Mouse (Mus musculus) intestine, embryonic 15.5 days (tissue): ENCODE measurements around the gene Fgfr1op. TPM values are rescaled to one million over a fixed set of nuclear protein-coding genes. Genes with fewer than 3 reads are reported as not detected.

Experiments used
- ATAC-seq: fragments of 200-750 bp; cut with Nextera tagmentation; 2 replicates; pipeline ENCODE4 v1.8.0; 2017; ENCODE audit warnings: moderate TSS enrichment, moderate library complexity
- H3K27ac ChIP-seq: fragments of 300-500 bp; sonication (generic); 2 replicates; pipeline ENCODE4 v1.5.1; 2015; ENCODE audit warnings: mild to moderate bottlenecking, inconsistent platforms
- H3K27me3 ChIP-seq: fragments of 300-500 bp; sonication (generic); replicated peaks from 2 replicates; pipeline ENCODE4 v1.6.1; 2015; ENCODE audit warnings: inconsistent platforms
- H3K36me3 ChIP-seq: fragments of 300-500 bp; sonication (generic); 2 replicates; pipeline ENCODE4 v1.6.1; 2015; ENCODE audit warnings: inconsistent platforms
- H3K4me1 ChIP-seq: fragments of 300-500 bp; sonication (generic); replicated peaks from 2 replicates; pipeline ENCODE4 v1.6.1; 2015; ENCODE audit warnings: inconsistent platforms
- H3K4me2 ChIP-seq: fragments of 300-500 bp; sonication (generic); replicated peaks from 2 replicates; pipeline ENCODE4 v1.6.1; 2015; ENCODE audit warnings: mild to moderate bottlenecking, inconsistent platforms
- H3K4me3 ChIP-seq: fragments of 300-500 bp; sonication (generic); replicated peaks from 2 replicates; pipeline ENCODE4 v1.5.1; 2015; ENCODE audit warnings: inconsistent platforms
- H3K9ac ChIP-seq: fragments of 300-500 bp; sonication (generic); 2 replicates; pipeline ENCODE4 v1.6.1; 2015; ENCODE audit warnings: inconsistent platforms
- H3K9me3 ChIP-seq: fragments of 300-500 bp; sonication (generic); 2 replicates; pipeline ENCODE4 v1.6.1; 2016; ENCODE audit warnings: inconsistent platforms
- WGBS: fragments of 180-500 bp; shearing (Covaris S2); methylation state at CpG from one replicate; pipeline ENCODE4 v1.1.7; 2015; 5-methylcytosine and 5-hydroxymethylcytosine counted together
- polyA plus RNA-seq: library from polyadenylated mRNA; unstranded; fragments of >200 nt; fragmentation: Nextera tagmentation; extraction: Ambion mirVana; gene quantifications from 2 replicates; pipeline ENCODE4 v1.2.1, GENCODE M21; 2015

Gene Fgfr1op
- polyA plus RNA-seq, 1 experiment from 2014 or later, result 31.5 TPM

DNA sequence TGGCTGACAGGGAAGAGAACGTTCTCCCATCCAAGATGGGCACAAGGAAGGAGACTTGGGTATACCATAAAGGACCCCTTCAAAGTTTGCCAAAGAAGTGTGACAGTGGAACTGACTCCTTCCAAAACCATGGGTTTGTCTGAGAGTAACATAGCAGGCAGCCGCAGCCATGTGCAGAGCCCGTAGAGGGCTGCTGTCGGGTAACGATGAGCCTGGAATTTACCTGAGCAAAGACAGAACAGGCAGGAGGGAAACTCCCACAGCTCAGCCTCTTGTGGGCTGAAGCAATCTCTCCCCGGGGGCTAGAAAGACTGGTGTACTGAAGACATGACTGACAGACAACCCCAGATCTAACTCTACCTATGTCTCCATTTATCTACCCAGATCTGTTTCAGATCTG is 46.1 kb downstream of the Fgfr1op start:
- no peaks in the 10 kb centered on the region for H3K27me3 ChIP-seq
- no peaks in the 10 kb centered on the region for H3K4me1 ChIP-seq
- no peaks in the 10 kb centered on the region for H3K9me3 ChIP-seq
- no peak overlapping the region for H3K27ac ChIP-seq
- 75% methylated on average over 6 of the region's 6 CpGs for WGBS
- no peak overlapping the region for H3K4me2 ChIP-seq
- H3K9ac ChIP-seq, result no peak overlapping the region
- ATAC-seq, result no peak
- H3K4me3 ChIP-seq, result no peak overlapping the region
- H3K36me3 ChIP-seq, result no peaks in the 10 kb centered on the region

DNA sequence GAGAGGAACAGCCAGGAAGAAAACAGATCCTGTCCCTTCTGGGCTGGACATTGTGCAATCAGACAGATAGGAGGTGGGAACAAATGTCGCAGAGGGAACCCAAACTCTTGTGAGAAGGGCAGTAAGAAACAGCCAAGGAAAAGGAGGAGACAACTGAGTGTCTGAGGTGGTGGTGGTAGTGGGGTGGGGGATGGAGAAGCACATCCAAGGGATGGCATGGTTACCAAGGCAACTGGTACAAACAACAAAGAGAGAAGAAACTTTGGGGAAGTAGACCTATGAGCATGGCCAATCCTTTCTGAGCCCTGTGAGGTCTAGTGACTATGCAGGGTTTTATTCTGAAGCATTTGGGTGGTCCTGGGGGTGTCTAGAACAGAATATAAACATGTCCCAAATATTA is 49.1 kb downstream of the Fgfr1op start:
- H3K4me2 ChIP-seq, result no peak overlapping the region
- no peak for ATAC-seq
- H3K9me3 ChIP-seq, result no peaks in the 10 kb centered on the region
- no peak overlapping the region for H3K27ac ChIP-seq
- no peak overlapping the region for H3K4me3 ChIP-seq
- 88% methylated on average over 1 of the region's 1 CpGs for WGBS
- no peaks in the 10 kb centered on the region for H3K27me3 ChIP-seq
- no peaks in the 10 kb centered on the region for H3K36me3 ChIP-seq
- no peak overlapping the region for H3K9ac ChIP-seq
- no peaks in the 10 kb centered on the region for H3K4me1 ChIP-seq

DNA sequence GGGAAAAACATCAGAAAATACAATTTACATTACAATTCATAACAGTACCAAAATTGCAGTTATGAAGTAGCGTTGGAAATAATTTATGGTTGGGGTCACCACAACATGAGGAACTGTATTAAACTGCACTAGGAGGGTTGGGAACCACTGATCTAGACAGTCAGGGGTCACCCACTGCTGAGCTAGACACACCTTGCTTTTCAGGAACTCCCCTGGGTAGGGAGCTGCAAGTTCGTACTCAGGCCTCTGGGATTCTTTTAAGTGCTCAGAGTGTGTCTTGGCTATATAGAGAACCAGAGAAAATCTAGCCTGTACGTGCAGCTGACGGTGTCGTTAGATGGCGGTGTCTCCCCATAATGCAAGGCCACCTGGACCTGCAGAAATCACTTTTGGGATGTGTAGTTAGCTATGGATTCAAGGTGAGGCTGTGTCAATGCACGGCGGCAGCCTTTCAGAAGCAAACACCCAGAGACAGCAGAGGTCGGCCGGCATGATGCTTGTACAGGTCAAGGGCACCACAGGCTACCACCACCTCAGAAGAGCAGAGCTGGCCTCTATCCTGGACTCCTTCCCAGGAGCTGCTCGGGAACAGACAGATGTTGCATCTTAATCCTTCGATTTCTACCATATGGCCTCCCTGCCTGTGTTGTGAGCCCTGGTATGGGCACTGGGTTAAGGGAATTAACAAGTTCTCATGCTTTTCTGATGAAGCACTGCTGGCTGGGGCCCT is 49.9 kb downstream of the Fgfr1op start:
- ATAC-seq, result no peak
- H3K4me2 ChIP-seq, result no peak overlapping the region
- WGBS, result 86% methylated on average over 12 of the region's 12 CpGs

DNA sequence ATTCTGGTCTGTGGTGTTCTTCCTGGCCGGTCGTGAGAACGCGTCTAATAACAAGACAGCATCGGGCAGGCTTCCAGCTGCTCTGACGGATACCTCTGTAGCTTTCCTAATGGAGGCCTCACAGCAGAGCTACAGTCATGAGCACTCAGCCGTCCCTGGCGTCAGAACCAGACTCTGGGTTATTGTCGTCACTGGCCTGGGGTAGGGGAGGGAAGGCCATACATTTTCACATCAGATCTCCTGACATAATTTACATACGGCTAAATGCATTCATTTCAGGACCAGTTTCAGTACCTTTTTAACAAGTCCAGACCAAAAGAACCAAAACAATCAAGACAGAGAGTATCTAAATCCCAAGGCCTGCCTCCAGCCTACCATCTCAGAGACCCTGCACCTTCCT is 57.9 kb downstream of the Fgfr1op start:
- Histone ChIP-seq H3K27me3 (no peaks in the 10 kb centered on the region), H3K4me2 (no peak overlapping the region), H3K9ac (no peak overlapping the region), H3K9me3 (no peaks in the 10 kb centered on the region), H3K27ac (no peak overlapping the region), H3K4me3 (no peak overlapping the region), H3K36me3 (no peaks in the 10 kb centered on the region), H3K4me1 (no peaks in the 10 kb centered on the region)
- 67% methylated on average over 10 of the region's 10 CpGs for WGBS
- ATAC-seq, result no peak

More for the DNA sequence above, 49.9 kb downstream of the Fgfr1op start:
- H3K9me3 ChIP-seq, result no peaks in the 10 kb centered on the region
- no peaks in the 10 kb centered on the region for H3K36me3 ChIP-seq
- no peaks in the 10 kb centered on the region for H3K27me3 ChIP-seq
- H3K27ac ChIP-seq, result no peak overlapping the region
- H3K4me3 ChIP-seq, result no peak overlapping the region
- H3K9ac ChIP-seq, result no peak overlapping the region
- H3K4me1 ChIP-seq, result no peaks in the 10 kb centered on the region

DNA sequence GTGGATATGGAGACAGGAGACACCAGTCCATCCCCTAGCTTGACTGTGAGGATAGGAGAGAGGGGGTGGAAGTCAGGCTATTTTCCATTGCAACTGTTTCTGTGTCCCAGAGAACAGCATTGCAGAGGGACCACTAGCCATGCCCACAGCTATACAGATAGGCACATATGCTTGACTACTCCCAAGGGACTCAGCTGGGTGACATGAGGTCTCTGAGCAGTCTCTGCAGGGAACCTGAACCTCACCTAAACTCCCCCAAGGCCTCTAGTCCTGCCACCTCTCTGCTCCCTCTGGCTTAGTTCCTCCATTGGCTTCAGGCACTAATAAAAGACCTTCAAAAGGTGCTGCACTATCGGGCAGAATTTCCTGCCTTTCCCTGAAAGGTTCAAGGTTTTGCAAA is 58.8 kb downstream of the Fgfr1op start:
- Histone ChIP-seq H3K4me2 (no peak overlapping the region), H3K4me1 (no peaks in the 10 kb centered on the region), H3K27me3 (no peaks in the 10 kb centered on the region), H3K36me3 (no peaks in the 10 kb centered on the region), H3K27ac (no peak overlapping the region), H3K4me3 (no peak overlapping the region), H3K9me3 (no peaks in the 10 kb centered on the region), H3K9ac (no peak overlapping the region)
- 78% methylated on average over 1 of the region's 1 CpGs for WGBS
- ATAC-seq, result no peak

DNA sequence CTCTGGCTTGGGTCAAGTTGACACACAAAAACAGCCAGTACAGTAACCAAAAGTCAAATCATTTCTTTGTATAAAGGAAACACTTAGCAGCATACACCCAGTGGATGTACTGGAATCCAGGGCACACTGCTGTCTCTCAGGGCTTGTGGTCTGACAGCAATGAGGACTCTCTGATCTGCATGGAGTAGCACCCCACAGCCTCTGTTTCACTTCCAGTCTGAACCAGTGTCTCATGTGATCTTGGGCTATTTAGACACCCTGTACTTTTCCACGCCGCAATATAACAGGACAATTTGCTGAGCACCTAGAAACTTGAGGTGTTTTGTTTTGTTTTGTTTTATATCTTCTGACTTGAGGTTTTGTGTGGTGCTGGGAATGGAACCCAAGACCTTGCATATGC is 59.9 kb downstream of the Fgfr1op start:
- no peaks in the 10 kb centered on the region for H3K36me3 ChIP-seq
- no peaks in the 10 kb centered on the region for H3K9me3 ChIP-seq
- no peaks in the 10 kb centered on the region for H3K4me1 ChIP-seq
- H3K4me3 ChIP-seq, result no peak overlapping the region
- H3K4me2 ChIP-seq, result no peak overlapping the region
- H3K27ac ChIP-seq, result no peak overlapping the region
- WGBS, result 89% methylated on average over 2 of the region's 2 CpGs
- no peaks in the 10 kb centered on the region for H3K27me3 ChIP-seq
- no peak overlapping the region for H3K9ac ChIP-seq
- no peak for ATAC-seq

DNA sequence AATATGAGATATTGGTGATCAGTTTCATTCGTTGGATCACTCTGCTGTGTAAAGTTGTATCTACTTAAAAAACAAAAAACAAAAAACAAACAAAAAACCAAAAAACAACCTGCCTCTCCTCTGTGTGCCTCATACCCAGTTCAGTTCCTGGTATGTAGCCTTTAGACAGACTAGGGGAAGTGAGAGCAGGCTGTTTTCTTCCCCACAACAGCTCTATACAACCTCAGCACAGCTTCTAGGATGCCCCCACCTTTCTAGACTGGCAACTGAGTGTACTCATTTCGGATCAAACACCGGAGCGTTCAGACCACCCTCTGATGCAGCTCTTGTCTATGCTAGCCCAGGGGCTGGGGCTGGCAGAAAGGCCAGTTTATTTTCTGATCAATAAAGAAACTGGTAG is 60.4 kb downstream of the Fgfr1op start:
- Histone ChIP-seq H3K36me3 (no peaks in the 10 kb centered on the region), H3K4me1 (no peaks in the 10 kb centered on the region), H3K4me3 (no peak overlapping the region), H3K27me3 (no peaks in the 10 kb centered on the region), H3K9ac (no peak overlapping the region), H3K4me2 (no peak overlapping the region), H3K27ac (no peak overlapping the region), H3K9me3 (no peaks in the 10 kb centered on the region)
- ATAC-seq, result no peak
- WGBS, result 76% methylated on average over 4 of the region's 4 CpGs

DNA sequence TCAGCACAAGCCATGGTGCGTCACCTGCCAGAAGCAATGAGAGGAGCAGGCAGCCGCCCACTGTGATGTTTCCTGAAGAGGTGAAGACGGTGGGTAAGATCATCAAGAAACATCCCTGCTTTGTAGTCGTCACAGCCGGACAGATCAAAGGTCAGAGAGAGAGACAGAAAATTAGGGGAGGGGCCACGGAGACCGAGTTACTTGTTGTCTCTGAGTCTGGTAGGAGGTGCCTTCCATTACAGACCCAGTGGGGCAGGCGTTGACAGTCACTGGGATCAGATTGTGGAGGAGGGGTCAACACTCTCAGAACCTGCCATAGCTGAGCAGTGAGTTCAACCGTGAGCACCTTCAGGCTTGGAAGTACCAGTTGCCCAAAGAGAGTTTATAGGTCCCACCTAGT is 63.3 kb downstream of the Fgfr1op start:
- H3K4me3 ChIP-seq, result no peak overlapping the region
- H3K9me3 ChIP-seq, result no peaks in the 10 kb centered on the region
- H3K36me3 ChIP-seq, result no peaks in the 10 kb centered on the region
- ATAC-seq, result no peak
- H3K27me3 ChIP-seq, result no peaks in the 10 kb centered on the region
- no peak overlapping the region for H3K9ac ChIP-seq
- 32% methylated on average over 9 of the region's 9 CpGs for WGBS
- no peaks in the 10 kb centered on the region for H3K4me1 ChIP-seq
- no peak overlapping the region for H3K27ac ChIP-seq
- no peak overlapping the region for H3K4me2 ChIP-seq

DNA sequence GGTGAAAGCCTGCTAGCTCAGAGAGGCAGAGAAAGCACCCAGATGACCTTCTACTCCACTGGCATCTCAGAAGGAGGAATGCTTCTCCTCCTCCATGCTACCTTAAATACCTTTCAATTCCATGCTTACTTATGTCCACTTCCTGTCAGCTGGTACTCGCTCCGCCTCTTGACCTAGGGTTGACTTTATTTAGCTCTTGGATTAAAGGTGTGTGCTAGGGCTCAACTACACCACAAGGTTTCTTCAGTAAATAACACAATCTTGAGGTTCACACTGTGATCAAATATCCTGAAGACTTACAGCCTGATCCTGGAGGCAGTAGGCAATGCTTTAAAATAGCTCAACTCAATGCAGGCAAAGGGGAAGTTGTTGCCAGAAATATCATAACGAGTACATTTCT is 64.3 kb downstream of the Fgfr1op start:
- Histone ChIP-seq H3K27ac (no peak overlapping the region), H3K9ac (no peak overlapping the region), H3K27me3 (no peaks in the 10 kb centered on the region), H3K4me2 (no peak overlapping the region), H3K4me1 (no peaks in the 10 kb centered on the region), H3K36me3 (no peaks in the 10 kb centered on the region), H3K9me3 (no peaks in the 10 kb centered on the region), H3K4me3 (no peak overlapping the region)
- ATAC-seq, result no peak
- 81% methylated on average over 3 of the region's 3 CpGs for WGBS

DNA sequence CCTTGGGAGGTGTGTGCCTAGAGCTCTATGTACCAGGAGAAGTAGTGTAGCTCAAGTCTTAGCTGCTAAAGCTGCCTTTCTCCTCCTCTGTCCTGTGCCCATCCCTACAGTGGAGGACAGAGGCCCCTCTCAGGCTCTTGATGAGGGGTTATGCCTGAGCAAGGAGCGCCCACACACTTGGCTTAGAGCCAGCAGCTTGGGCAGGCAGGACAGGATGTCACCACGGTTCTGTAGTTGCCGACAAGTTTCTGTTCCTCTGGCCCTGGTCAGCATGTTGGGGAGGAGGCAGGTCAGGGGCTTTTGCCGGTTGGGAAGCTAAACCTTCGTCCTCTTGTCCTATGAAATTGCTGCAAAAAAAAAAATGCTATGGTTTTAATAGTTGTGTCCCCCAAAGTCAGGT is 66.8 kb downstream of the Fgfr1op start:
- Histone ChIP-seq H3K4me3 (no peak overlapping the region), H3K4me2 (no peak overlapping the region), H3K9ac (no peak overlapping the region), H3K27ac (no peak overlapping the region), H3K36me3 (no peaks in the 10 kb centered on the region), H3K9me3 (no peaks in the 10 kb centered on the region), H3K27me3 (no peaks in the 10 kb centered on the region), H3K4me1 (no peaks in the 10 kb centered on the region)
- WGBS, result 63% methylated on average over 5 of the region's 5 CpGs
- no peak for ATAC-seq

DNA sequence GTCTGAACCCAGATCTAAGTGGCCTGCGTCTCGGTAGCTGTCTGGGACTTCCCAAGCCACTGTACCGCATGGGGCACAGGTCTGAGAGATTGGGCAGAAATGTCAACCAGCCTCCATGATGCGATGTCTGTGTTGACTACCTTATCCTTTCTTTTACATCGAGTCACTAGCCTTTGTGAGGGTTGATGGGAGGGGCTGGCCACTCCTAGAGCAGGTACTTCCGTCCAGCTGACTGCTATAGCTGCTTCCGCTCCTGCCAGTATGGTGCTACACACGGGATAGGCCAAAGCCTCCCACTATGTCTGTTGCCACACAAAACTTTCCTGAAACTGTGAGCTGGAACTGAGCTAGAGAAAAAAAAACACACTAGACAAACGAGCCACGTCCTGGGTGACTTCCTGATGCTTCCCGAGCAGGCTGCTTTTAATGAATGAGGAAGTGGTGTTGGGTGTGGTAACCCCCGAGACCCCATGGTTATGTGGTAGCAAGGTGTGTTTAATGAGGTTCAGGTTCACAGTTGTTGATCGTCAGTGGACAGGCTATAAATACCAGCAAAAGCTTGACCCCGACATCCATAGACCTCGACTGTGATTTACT is 68.4 kb downstream of the Fgfr1op start:
- WGBS, result 59% methylated on average over 15 of the region's 15 CpGs
- H3K4me3 ChIP-seq, result no peak overlapping the region
- H3K27ac ChIP-seq, result no peak overlapping the region
- no peak for ATAC-seq
- no peak overlapping the region for H3K4me2 ChIP-seq
- no peaks in the 10 kb centered on the region for H3K36me3 ChIP-seq
- H3K9me3 ChIP-seq, result no peaks in the 10 kb centered on the region
- no peaks in the 10 kb centered on the region for H3K4me1 ChIP-seq
- no peak overlapping the region for H3K9ac ChIP-seq
- no peaks in the 10 kb centered on the region for H3K27me3 ChIP-seq

DNA sequence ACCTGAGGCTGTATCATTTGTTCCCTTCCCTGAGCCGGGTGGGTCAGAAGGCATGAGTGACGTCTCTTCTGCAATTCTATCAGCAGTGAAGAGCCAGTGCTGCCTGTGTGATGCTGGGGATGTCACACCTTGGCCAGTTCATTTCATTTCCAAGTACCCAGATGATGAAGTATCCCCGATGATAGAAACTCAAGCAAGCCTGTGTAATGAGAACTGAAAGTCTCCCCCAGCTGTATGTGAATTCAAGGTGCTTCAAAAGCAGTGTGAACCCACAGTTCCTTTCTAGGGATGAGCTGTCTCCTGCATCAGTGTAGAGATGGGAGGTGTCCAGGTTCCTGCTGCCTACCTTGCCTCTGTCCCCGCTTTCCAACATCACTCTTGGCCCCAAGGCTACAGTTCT is 69.2 kb downstream of the Fgfr1op start:
- no peaks in the 10 kb centered on the region for H3K9me3 ChIP-seq
- H3K4me2 ChIP-seq, result no peak overlapping the region
- 88% methylated on average over 4 of the region's 4 CpGs for WGBS
- H3K4me3 ChIP-seq, result no peak overlapping the region
- H3K9ac ChIP-seq, result no peak overlapping the region
- ATAC-seq, result no peak
- no peak overlapping the region for H3K27ac ChIP-seq
- no peaks in the 10 kb centered on the region for H3K27me3 ChIP-seq
- H3K4me1 ChIP-seq, result no peaks in the 10 kb centered on the region
- H3K36me3 ChIP-seq, result no peaks in the 10 kb centered on the region

DNA sequence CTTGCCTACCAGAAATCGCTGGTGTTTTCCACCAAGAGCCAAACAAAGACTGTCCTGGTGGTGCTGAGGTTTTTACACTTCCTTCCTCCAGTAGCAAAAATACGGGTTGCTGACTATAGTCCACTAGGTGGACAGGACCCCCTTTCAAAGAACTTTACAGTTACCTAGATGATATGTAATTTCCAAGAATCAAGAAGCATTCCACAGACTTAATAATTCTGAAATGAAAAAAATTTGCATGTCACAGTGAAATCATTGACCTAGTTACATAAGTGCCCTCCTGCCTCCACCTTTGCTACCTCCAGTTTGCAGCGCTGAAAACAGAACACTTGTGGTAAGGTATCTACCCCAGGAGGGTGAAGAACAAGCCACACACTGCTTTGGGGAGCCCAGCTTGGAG is 70.4 kb downstream of the Fgfr1op start, which contains the start of gene Ccr6:
TSS of gene Ccr6 (plus strand) at position 301 of the 400 bp plus-strand sequence.
- 87% methylated on average over 3 of the region's 3 CpGs for WGBS
- H3K27me3 ChIP-seq, result no peaks in the 10 kb centered on the region
- no peak within 1 kb of the TSS for H3K27ac ChIP-seq
- H3K4me2 ChIP-seq, result no peak within 1 kb of the TSS
- H3K9ac ChIP-seq, result no peak within 1 kb of the TSS
- H3K36me3 ChIP-seq, result no peaks in the 10 kb centered on the region
- ATAC-seq, result no peak
- H3K4me1 ChIP-seq, result no peaks in the 10 kb centered on the region
- H3K4me3 ChIP-seq, result no peak within 1 kb of the TSS
- no peaks in the 10 kb centered on the region for H3K9me3 ChIP-seq
